Mouse (Mus musculus) gastrocnemius, adult 2 months (tissue): ENCODE results near the gene Cdc42ep2. TPM values are rescaled to one million over a fixed set of nuclear protein-coding genes. Genes with fewer than 3 reads are reported as not detected.

ENCODE experiments used
- DNase-seq: peaks from one replicate; pipeline ENCODE4 v3.0.0; 2022
- H3K27ac ChIP-seq: fragments of 200-600 bp; 2 replicates; pipeline ENCODE4 v1.8.1; 2022; ENCODE audit warnings: mild to moderate bottlenecking
- H3K4me3 ChIP-seq: fragments of 200-600 bp; 2 replicates; pipeline ENCODE4 v1.8.1; 2022; ENCODE audit warnings: mild to moderate bottlenecking, moderate library complexity
- CTCF ChIP-seq: fragments of 200-600 bp; IDR thresholded peaks from 2 replicates; pipeline ENCODE4 v1.8.1; 2022; ENCODE audit warnings: antibody characterized with exemption, mild to moderate bottlenecking, moderate library complexity
- intact Hi-C: fragments of 180-260 bp; cut with DNase I; formaldehyde crosslinking; loops from one replicate; pipeline ENCODE4 v1.15.1; 2025
- long read RNA-seq, 2 experiments: library from polyadenylated mRNA; stranded (forward); transcript quantifications; one replicate each; pipeline ENCODE4 v2.0.0; 2021
- total RNA-seq, 2 experiments: library from RNA; stranded (reverse); gene quantifications; 2 replicates each; pipeline ENCODE4 v1.2.3; 2021

Cdc42ep2 gene
- 10 to 100 TPM in 1 of 2 experiments, 1 to 10 TPM in 1; 8.2 to 14.3 TPM for total RNA-seq
- long read RNA-seq, experiment 1, transcript Cdc42ep2-201 (2 exons, 3,411 nt), result major isoform, 14 of 14 reads
- long read RNA-seq, experiment 1, partial matches to known transcripts, result 0 of 14 reads
- long read RNA-seq, experiment 1, other reads (novel, unspliced or antisense), result 0 of 14 reads
- long read RNA-seq, experiment 2, transcript Cdc42ep2-201 (2 exons, 3,411 nt), result major isoform, 19 of 20 reads
- long read RNA-seq, experiment 2, partial matches to known transcripts, result 0 of 20 reads
- long read RNA-seq, experiment 2, other reads (novel, unspliced or antisense), result 1 of 20 reads

DNA sequence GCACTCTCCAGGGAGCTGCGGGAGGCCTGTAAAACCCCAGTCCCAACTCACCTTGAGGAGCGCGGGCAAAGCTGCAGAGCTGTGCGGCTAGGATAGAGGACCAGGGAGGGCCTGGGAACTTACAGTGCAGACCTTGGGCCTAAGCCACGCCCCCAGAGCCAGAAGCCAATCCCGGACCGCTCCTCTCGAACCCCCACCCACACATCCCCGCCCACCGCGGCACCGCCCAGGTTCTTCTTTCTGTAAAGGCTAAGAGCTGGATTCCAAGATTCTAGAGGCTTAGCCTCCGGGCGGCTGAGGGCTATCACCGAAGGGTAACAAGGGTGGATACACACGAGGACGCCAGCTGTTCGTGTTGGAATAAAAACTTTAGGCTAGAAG lies at the start of gene Cdc42ep2:
Cdc42ep2 (minus strand) TSS at position 104 of the 381 bp plus-strand sequence.
- Histone ChIP-seq H3K4me3 (peak within 1 kb of the TSS; percentile 92), H3K27ac (peak within 1 kb of the TSS; percentile 96)
- intact Hi-C loops, result loop anchor here (1.0 to 5.0 kb wide), 4 partner anchors 16 to 123 kb away; partner anchors contain the start of genes Capn1 and Syvn1
- TF ChIP-seq CTCF, result no peak
- DNase-seq, result peak; percentile 99

DNA sequence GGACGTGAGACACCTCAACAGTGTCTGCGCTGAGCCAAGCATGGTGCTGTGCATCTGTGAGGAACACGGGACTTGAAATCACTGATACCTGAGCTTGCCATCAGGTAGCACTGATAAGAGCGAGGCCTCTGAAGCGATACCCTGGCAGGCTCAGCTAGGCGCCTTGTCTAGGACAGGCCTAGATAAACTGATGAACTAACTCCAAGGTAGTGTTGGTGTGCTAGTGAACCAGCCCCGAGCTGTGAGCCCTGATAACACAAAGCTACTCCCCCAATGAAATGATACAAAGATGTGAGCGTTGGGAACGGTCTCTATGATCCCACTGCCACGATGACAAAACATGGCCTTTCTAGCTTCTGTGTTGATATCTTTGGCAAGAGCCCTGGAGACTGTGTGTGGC lies 43.0 kb upstream of the Cdc42ep2 start:
- Histone ChIP-seq H3K27ac (no peak overlapping the region), H3K4me3 (no peak overlapping the region)
- TF ChIP-seq CTCF, result no peak
- DNase-seq, result no peak
- intact Hi-C loops, result no loop called here

DNA sequence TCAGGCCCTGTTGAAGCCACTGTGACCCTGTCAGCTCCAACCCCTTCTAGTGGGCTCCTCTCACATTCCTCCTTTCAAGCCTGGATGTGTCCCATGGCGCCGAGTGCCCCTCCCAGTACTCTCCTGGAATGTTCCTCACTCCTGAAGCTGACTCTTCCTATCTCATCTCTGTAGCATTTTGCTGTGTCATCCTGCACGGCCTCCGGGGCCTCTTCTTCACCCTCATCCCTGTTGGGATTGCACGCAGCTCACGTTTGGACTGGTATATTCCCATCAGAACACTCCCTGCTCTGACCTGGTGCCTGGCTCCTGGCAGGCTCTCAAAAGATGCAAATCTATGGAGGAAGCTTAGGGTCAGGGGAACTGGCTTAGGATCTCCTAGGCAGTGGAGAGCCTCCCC lies 42.2 kb upstream of the Cdc42ep2 start:
- no peak for TF ChIP-seq CTCF
- no peak for DNase-seq
- intact Hi-C loops, result no loop called here
- no peak overlapping the region for H3K27ac ChIP-seq
- no peak overlapping the region for H3K4me3 ChIP-seq

DNA sequence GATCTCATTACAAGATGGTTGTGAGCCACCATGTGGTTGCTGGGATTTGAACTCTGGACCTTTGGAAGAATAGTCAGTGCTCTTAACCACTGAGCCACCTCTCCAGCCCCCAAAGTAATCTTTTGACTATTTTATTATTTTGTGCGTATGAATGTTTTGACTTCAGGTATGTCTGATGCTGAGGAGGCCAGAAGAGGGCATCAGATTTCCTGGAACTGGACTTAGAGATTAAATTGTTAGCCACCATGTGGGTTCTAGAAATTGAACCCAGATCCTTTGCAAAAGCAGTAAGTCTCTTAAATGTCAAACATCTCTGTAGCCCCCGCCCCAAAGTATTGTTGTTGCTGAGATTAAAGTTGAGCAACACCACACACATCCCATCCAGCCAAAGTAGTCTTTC lies 41.3 kb upstream of the Cdc42ep2 start:
- TF ChIP-seq CTCF, result no peak
- Histone ChIP-seq H3K27ac (no peak overlapping the region), H3K4me3 (no peak overlapping the region)
- intact Hi-C loops, result loop anchor here (1.0 to 2.0 kb wide), 4 partner anchors 48 to 161 kb away; no protein-coding TSS in a partner anchor
- no peak for DNase-seq

DNA sequence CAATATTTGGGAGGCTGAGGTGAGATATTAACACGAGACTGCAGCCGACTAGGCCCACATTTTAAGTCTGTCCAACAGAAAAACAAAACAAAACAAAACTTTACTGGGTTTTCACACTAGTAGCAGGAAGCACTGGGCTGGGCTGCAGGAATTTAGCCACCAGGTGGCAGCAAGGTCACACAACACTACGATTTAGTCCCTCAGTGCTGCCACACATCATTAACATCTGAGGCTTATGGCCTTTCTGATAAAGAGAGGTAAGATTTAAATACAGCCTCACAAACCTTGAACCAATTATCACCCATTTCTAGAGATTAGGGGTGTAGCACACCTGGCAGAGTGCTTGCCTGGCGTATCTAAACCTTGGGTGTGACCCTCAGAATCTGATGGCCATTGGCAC lies 40.7 kb upstream of the Cdc42ep2 start:
- H3K4me3 ChIP-seq, result no peak overlapping the region
- DNase-seq, result peak; percentile 82
- TF ChIP-seq CTCF, result peak; percentile 95
- intact Hi-C loops, result loop anchor here (1.0 to 2.0 kb wide), 4 partner anchors 49 to 162 kb away; no protein-coding TSS in a partner anchor
- H3K27ac ChIP-seq, result peak overlapping the region; percentile 92; the same call in 1 of the 2 replicates

DNA sequence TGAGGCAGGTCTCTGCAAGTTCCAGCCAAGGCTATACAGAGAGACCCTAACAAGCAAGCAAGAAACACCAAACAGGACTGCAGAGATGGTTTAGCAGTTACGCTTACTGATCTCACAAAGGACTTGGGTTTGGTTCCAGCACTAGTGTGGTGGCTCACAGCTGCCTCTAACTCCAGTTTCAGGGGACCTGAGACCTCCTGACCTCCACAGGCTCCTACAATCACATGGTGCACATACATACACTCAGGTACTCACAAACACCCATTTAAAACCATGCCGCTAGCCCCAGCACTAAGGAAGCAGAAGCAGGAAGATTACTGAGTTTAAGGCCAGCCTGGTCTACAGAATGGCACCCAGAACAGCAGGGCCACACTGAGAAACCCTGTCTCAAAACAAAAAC lies 40.2 kb upstream of the Cdc42ep2 start:
- no peak for DNase-seq
- intact Hi-C loops, result loop anchor here (1.0 to 2.0 kb wide), 4 partner anchors 49 to 162 kb away; no protein-coding TSS in a partner anchor
- TF ChIP-seq CTCF, result no peak
- peak overlapping the region; percentile 92; the same call in 1 of the 2 replicates for H3K27ac ChIP-seq
- H3K4me3 ChIP-seq, result peak overlapping the region; percentile 75; the same call in 1 of the 2 replicates

DNA sequence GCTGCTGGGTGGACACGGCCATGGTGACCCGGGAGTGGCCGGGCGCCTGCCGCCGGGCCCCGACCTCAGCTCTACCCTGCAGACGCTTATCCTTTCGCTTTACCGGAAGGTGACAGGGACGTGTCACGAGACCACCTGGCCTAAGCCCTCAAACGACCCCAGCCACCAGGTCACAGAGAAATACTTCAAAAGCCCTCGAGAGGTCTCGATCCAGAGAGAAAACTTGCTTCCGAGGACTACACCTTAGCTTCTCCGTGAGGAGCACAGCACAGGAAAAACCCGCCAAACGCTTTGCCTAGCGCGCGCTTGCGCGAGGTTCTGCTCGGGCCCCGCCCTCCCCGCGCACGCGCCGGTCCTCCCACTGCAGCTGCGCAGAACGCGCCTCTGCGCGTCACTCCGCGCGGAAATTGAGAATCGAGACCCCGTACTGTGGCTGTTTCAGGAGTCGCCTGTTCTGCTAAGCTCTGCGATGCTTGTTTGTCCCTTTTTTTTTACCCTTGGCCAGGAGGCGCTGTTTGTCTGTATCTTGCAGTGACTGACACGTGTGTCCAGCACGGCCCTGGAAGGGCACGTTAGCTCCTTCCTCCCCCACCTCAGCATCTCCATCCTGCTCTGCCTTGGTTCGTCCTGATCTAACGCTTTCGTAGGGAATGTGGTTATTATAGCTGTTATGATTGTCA lies 39.4 kb upstream of the Cdc42ep2 start, which contains the start of gene Pola2:
Pola2 (minus strand) TSS at position 320 of the 680 bp plus-strand sequence.
- DNase-seq, result peak; percentile 92
- Histone ChIP-seq H3K4me3 (peak within 1 kb of the TSS; percentile 75), H3K27ac (peak within 1 kb of the TSS; percentile 92)
- intact Hi-C loops, result loop anchor here (2.0 kb wide), 1 partner anchor 163 kb away; no protein-coding TSS in a partner anchor
- TF ChIP-seq CTCF, result 0 out of 2 replicates have a peak, but pooled peaks have one; percentile 4

DNA sequence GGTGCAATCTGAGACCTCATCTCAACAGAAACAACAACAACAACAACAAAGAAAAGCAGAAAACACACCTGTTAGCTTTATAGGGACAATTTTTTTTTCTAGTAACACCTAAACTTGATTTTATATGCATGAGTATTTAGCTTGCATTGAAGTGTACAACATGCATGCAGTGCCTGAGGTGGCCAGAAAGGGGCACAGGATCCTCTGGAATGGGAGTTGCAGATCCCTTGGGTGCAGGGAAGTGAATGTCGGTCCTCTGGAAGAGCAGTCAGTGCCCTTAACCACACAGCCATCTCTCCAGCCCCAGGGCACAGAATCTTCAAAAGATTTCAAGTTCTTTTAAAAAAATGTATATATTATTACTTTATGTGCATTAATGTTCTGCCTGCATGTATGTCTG lies 38.0 kb upstream of the Cdc42ep2 start:
- no peak for DNase-seq
- H3K4me3 ChIP-seq, result no peak overlapping the region
- intact Hi-C loops, result no loop called here
- no peak overlapping the region for H3K27ac ChIP-seq
- no peak for TF ChIP-seq CTCF

DNA sequence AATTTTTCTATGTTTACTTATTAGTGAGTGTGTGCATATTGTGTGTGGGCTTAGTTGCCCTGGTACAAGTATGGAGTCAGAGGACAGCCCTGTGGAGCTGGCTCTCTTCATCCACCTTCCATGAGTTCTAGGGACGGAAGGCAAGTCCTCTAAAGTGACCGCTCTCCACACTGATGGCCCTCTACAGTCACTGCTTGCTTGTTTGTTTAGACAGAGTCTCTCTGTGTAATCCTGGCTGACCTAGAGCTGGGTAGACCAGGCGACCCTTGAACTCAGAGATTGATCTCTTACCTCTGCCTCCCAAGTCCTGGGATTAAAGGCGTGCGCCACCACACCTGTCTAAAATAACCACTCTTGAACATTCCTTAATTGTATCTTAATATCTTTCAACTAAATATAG lies 32.8 kb upstream of the Cdc42ep2 start:
- no peak for DNase-seq
- no peak for TF ChIP-seq CTCF
- intact Hi-C loops, result loop anchor here (2.0 kb wide), 1 partner anchor 15 kb away; no protein-coding TSS in a partner anchor
- Histone ChIP-seq H3K4me3 (no peak overlapping the region), H3K27ac (no peak overlapping the region)

DNA sequence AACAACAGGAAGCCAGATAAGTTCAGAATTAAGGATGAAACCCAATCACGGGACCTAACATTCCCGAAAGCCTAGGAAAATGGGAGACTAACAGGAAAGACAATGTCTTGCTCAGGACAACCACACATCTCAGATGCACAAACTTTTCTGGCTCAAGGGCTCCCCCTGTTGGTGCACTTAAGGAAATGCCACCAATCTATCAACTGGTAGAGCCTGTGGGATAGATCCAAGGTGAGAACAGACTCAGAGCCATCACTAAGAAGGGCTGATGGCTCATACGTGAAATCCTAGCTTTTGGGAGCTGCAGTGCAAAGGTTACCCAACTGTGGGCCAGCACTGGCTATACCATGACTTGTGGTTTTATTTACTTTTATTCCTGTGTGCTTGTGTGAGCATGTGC lies 32.1 kb upstream of the Cdc42ep2 start:
- Histone ChIP-seq H3K4me3 (peak overlapping the region; percentile 60), H3K27ac (peak overlapping the region; percentile 85)
- intact Hi-C loops, result loop anchor here (1.0 to 2.0 kb wide), 2 partner anchors 14 to 32 kb away; partner anchors contain the start of gene Cdc42ep2
- TF ChIP-seq CTCF, result peak; percentile 93; the same call in 1 of the 2 replicates
- peak; percentile 86 for DNase-seq

DNA sequence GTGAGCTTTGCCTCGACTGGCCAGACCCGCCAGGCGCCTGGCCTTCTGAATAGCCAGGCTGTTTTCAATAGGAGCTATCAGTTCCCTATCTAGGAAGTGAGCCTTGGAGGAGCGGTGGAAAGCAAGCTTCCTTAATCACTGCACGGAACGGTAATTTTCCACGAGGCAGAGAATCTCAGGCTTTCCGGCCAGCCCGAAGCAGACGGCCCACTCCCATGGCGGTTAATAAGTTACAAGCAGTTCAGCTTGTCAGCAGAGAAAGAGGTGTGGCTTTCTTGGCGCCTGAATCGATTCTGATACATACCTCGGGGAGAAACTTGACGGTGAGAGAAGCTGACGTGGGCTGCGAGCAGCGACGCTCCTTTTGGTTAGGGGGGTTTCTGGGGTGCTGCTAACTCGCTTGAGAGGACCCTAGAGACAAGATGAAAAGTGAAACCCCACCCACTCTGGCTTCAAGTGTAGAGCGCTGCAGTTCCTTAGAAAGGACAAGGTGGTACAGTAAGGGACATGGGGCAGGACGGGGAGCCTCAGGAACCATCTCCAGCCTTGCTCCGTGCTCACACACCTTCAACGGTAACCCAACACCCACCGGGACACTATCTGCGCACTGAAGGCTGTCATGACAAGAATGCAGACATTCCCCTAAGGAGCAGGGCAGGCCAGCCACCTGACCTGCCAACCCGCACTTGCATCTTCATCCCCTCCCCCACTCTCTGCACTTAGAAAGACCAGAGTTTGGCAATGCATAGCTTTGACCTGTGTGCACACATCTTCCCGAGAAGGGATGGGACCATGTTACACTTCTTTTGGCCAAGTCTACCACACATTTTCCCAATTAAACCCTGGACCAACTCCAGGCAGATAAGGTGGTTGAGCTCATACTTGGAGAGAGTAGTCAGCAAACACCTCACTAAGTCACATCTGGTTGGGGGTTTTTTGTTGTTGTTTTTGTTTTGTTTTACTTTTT lies 31.4 kb upstream of the Cdc42ep2 start:
- DNase-seq, result no peak
- no peak for TF ChIP-seq CTCF
- Histone ChIP-seq H3K27ac (peak overlapping the region; percentile 85), H3K4me3 (peak overlapping the region; percentile 60)
- intact Hi-C loops, result loop anchor here (1.0 to 2.0 kb wide), 2 partner anchors 13 to 32 kb away; partner anchors contain the start of gene Cdc42ep2

DNA sequence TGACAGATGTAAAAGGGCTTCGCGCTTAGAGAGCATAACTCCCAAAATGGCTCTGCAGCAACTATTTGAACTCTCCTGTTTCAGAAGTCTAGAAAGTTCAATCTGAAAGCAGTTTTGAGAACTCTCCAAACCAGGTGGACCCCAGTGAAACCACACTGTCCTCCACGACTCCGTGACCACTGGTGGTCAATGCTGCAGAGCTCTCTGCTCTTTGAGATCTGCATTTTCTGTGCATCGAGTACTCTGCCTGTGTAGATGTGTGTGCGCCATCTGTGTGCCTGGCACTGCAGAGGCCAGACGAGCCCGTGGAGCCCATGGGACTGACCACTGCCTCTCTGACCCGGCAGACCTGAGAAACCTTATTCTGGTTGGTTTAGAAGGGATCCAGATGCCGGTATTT lies 30.3 kb upstream of the Cdc42ep2 start:
- Histone ChIP-seq H3K27ac (peak overlapping the region; percentile 85), H3K4me3 (peak overlapping the region; percentile 60)
- TF ChIP-seq CTCF, result no peak
- intact Hi-C loops, result no loop called here
- no peak for DNase-seq
